Mouse (Mus musculus) liver, adult 2 months (tissue): ENCODE results near the gene Nhlrc1.

ENCODE experiments used
- CTCF ChIP-seq: fragments of 200-500 bp; IDR thresholded peaks from 2 replicates; pipeline ENCODE4 v1.5.1; 2011; ENCODE audit warnings: low read depth, low read length, control low read depth
- POLR2A ChIP-seq: fragments of 200-500 bp; IDR thresholded peaks from 2 replicates; pipeline ENCODE4 v1.6.1; 2011; ENCODE audit warnings: low read length, control low read depth; ENCODE audit not compliant: insufficient read depth; ENCODE audit errors: extremely low read depth

- TF ChIP-seq CTCF (no peak), POLR2A (no peak)
These were observed 24.2 kb downstream of the Nhlrc1 start for GRCm38 (mm10) chr13:46990376-46991011.
